In the genomic region with DNA sequence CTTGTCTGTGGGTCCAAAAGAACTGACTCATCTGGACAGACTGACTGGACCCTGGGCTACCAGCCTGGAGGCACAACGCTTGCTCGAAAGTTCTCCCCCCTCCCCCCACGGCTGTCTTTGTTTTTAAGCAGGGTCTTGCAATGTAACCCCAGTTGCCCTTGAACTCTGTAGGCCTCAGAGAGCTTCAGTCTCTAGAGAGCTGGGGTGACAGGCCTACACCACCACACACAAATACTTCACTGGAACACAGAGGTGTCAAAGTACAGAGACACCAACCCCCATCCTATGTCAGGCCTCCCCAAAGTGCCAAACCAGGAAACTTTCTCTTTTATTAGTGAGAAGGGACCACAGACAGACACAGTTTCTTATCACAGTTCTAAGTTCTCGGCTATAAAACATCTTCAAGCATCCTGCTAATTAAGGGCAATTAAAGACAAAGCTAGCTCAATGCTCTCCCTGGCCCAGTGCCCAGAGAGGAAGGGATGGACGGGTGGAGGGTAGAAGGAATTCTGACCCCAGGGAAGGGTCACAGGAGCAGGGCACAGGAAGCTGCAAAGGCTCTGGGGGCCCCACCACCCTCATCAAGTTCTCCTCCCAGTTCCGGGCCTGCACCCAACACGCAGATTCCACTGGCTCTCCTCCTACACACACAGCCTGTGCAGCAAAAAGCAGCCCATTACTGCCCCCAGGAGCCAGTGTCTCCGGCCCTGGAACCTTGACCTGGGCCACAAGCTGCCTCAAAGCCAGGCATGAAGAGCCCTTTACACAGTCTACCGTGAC, we compare ENCODE assay signal across 8 mouse cellular contexts. TPM values are rescaled to one million over a fixed set of nuclear protein-coding genes. Genes with fewer than 3 reads are reported as not detected.
DNase-seq lines count a peak whose midpoint lies in the region; ATAC-seq lines count a peak whose summit lies in the region.

No protein-coding gene starts in this region.

- H3K9ac ChIP-seq in kidney, embryonic 16.5 days (replicated peaks; ENCODE audit: low read length): peak overlapping the region; percentile 29; the same call in 1 of the 2 replicates

- peaks cover 39% of the 10 kb centered on the region for H3K4me1 ChIP-seq in kidney, embryonic 16.5 days (ENCODE audit: insufficient read depth, low read length)

- 14% methylated on average over 9 of the region's 9 CpGs for WGBS in kidney, embryonic 16.5 days

- H3K9me3 ChIP-seq in kidney, embryonic 16.5 days (ENCODE audit: low read length): no peaks in the 10 kb centered on the region

- H3K4me3 ChIP-seq in kidney, embryonic 16.5 days (ENCODE audit: low read length): no peak overlapping the region

- H3K27me3 ChIP-seq in kidney, embryonic 16.5 days (ENCODE audit: insufficient read depth, low read length): no peaks in the 10 kb centered on the region

- ATAC-seq in CD4-positive, CD25-positive, alpha-beta regulatory T cell, adult 4 months: peak; percentile 51
- ATAC-seq in kidney, embryonic 16.5 days (ENCODE audit: low FRiP score, low TSS enrichment): peak; percentile 67
- no peak for ATAC-seq in megakaryocyte-erythroid progenitor cell, adult 5-6 weeks (replicated peaks; ENCODE audit: low FRiP score, low TSS enrichment, poor library complexity, severe bottlenecking)
- ATAC-seq in frontal cortex, adult (ENCODE audit: low TSS enrichment): no peak

- H3K27ac ChIP-seq in kidney, embryonic 16.5 days (ENCODE audit: low read length): peak overlapping the region; percentile 65

- H3K4me2 ChIP-seq in kidney, embryonic 16.5 days (replicated peaks; ENCODE audit: low read depth, low read length): no peak overlapping the region; the same call in 1 of the 2 replicates

- peaks cover 14% of the 10 kb centered on the region; the same call in 1 of the 2 replicates for H3K36me3 ChIP-seq in kidney, embryonic 16.5 days (ENCODE audit: insufficient read depth, low read length)

- peak; percentile 35 for DNase-seq in R1 (ENCODE audit: low read depth, low spot score)
- DNase-seq in heart, adult 8-10 months (ENCODE audit: low spot score): peak; percentile 84
- peak; percentile 62 for DNase-seq in lung, postnatal 14 days
- no peak for DNase-seq in frontal cortex, postnatal 25 days (ENCODE audit: low spot score in 2 of 2)

RNA-seq across cellular contexts. Expression of a gene that starts 7.3 kb away (rescaled TPM):
- 10 to 100 TPM; 13.0 to 14.6 TPM for polyA plus RNA-seq in CD4-positive, CD25-positive, alpha-beta regulatory T cell, adult 4 months (2017; shearing (Covaris generic))
- total RNA-seq in heart, adult 8-10 months (2022): 10 to 100 TPM; 12.3 to 16.8 (median 13.4) TPM
- polyA plus RNA-seq in kidney, embryonic 16.5 days (2015; fragmentation: Nextera tagmentation; extraction: Ambion mirVana): 15.0 and 16.7 TPM in 2 replicates
- 12.5 and 20.6 TPM in 2 replicates for total RNA-seq in megakaryocyte-erythroid progenitor cell, adult 5-6 weeks (2014; fragmentation: Nextera tagmentation)
- total RNA-seq in megakaryocyte-erythroid progenitor cell, adult 5-6 weeks (2017): 3.7 and 5.1 TPM in 2 replicates

RNA-seq across cellular contexts. Expression of a gene that starts 17.1 kb away (rescaled TPM):
- polyA plus RNA-seq in CD4-positive, CD25-positive, alpha-beta regulatory T cell, adult 4 months (2017; shearing (Covaris generic)): 1 to 10 TPM in 1 of 2 experiments, under 1 TPM in 1; 0.56 to 1.4 TPM
- not detected for total RNA-seq in heart, adult 8-10 months (2022)
- polyA plus RNA-seq in kidney, embryonic 16.5 days (2015; fragmentation: Nextera tagmentation; extraction: Ambion mirVana): 20.4 and 22.5 TPM in 2 replicates
- total RNA-seq in megakaryocyte-erythroid progenitor cell, adult 5-6 weeks (2014; fragmentation: Nextera tagmentation): not detected in 2 replicates
- not detected in 2 replicates for total RNA-seq in megakaryocyte-erythroid progenitor cell, adult 5-6 weeks (2017)

Comparison
In these comparisons a context has a peak if more than half of its experiments do, and no peak if none do; other contexts are left out.
1. ATAC-seq: peak in CD4-positive, CD25-positive, alpha-beta regulatory T cell, adult 4 months (single experiment) and kidney, embryonic 16.5 days (single experiment); none in megakaryocyte-erythroid progenitor cell, adult 5-6 weeks (single experiment) and frontal cortex, adult (single experiment).
2. DNase-seq: peak in R1 (single experiment), heart, adult 8-10 months (single experiment) and lung, postnatal 14 days (single experiment); none in frontal cortex, postnatal 25 days (0 of 2).